Mouse (Mus musculus): ENCODE measurements around the gene Ccdc126.

Gene Ccdc126

GRCm38 (mm10) chr6:49343737-49344469, 24.8 kb downstream of the Ccdc126 start:
- no peak for DNase-seq (ENCODE audit: low read depth, low spot score)

DNA sequence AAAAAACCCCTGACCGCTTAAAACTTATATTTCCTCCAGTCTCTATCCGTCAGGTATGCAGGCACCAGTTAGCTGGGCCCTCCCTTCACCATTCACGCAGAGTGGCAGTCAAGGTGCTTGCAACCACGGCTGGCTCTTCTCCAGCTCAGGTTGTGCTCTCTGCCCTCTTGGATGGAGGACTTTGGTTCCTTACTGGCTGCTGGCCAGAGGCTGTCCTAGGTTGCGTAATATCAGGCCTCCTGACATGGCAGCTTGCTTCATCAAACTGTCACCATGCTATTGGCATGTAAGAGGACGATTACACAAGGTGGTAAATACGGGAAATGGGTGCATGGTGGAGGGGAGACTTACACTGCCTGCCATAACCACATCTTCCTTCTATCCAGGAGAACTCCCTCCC, 30.8 kb downstream of the Ccdc126 start:
- no peak for DNase-seq (ENCODE audit: low read depth, low spot score)

GRCm38 (mm10) chr6:49354613-49355012, 35.5 kb downstream of the Ccdc126 start:
- DNase-seq (ENCODE audit: low read depth, low spot score): no peak

- DNase-seq (ENCODE audit: low read depth, low spot score): no peak
These were observed 36.1 kb downstream of the Ccdc126 start for GRCm38 (mm10) chr6:49355171-49355570.

DNA sequence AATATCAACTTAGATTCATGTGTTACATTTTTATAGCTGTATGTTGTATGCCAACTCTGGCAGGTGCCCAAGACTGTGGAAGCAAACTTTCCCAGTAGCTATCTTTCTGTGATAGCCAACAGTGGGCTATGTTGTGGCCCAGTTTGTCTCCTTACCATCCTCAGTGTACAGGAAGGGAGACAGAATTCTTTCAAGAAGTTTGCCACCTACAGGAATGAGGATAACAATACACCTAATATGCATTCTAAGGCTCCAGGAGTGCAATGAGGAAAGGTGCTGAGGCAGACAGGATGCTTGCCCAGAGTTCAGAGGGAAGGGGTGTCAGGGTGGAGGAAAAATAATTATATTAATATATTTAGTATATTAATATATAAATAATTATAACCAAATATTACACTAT, 41.3 kb downstream of the Ccdc126 start:
- DNase-seq (ENCODE audit: low read depth, low spot score): peak; percentile 11

- peak; percentile 95 for DNase-seq (ENCODE audit: low read depth, low spot score)
These were observed 48.3 kb downstream of the Ccdc126 start, which contains the start of gene Fam221a for GRCm38 (mm10) chr6:49367159-49368054. TSS of gene Fam221a (plus strand) at chr6:49367739.

GRCm38 (mm10) chr6:49368212-49368611, 49.1 kb downstream of the Ccdc126 start:
- DNase-seq (ENCODE audit: low read depth, low spot score): no peak

GRCm38 (mm10) chr6:49372705-49373104, 53.6 kb downstream of the Ccdc126 start:
- no peak for DNase-seq (ENCODE audit: low read depth, low spot score)

GRCm38 (mm10) chr6:49373943-49374342, 54.9 kb downstream of the Ccdc126 start:
- DNase-seq (ENCODE audit: low read depth, low spot score): no peak

GRCm38 (mm10) chr6:49378328-49378727, 59.3 kb downstream of the Ccdc126 start:
- peak; percentile 4 for DNase-seq (ENCODE audit: low read depth, low spot score)
